Mouse (Mus musculus) kidney, postnatal 25 days (tissue): ENCODE results near the gene Gpr146.
A peak's percentile ranks its signal among the peaks of the same experiment; 100 is the strongest.

ENCODE experiments used
- DNase-seq, 2 experiments: peaks; one replicate each; pipeline ENCODE4 v3.0.0; 2021; ENCODE audit warnings: mixed read lengths in 2 of 2

Gpr146 gene

DNA sequence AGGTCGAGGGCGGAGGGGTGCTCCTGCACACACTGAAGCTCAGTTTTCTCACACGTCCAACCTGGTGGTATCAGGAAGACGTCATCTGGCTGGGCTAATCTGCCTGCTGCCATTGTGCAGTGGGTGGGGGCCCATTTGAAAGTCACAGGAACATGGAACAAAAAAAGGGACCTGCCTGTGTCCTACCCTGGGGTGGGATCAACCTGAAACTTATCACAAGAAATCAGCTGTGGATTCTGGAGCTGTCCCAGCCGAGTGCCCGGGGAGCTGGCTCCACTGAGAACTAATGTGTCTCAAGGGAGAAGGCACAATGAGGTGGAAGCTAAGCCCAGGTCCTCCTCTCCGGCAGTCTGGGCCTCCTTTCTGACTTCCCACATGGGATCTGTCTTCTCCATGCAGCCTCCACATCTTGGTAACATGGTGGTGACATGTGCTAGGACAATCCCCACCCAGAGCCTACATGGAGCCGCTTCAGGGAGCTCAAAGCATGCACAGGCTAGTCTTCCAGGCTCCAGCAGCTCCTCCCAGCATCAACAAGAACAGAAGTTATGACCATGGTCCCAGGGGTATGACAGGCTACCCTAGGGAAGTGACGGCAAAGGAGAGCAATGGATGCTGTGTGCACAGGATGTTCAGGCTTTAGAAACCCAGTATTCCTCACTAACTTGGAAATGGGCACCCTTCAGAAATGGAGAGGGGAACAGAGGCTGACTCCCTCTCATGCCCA is 56.5 kb downstream of the Gpr146 start:
- no peak for DNase-seq

DNA sequence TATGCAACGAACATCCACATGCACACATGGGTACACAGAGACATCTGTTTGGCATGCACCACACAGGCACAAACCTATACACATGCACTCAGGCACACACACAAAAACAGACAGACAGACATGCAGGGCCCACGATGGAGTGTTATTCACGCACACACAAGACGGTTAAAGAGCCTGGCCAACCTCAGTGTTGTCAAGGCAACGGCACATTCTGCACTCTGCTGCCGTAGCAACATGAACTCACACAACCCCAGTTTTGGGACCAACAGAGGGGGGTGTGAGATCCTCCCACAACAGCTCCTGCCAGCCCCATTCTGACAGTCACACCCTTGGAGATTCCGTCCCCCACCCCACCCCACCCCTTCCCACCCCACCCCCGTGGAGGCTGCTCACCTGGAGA is 57.4 kb downstream of the Gpr146 start:
- peak in 1 of 2 experiments; percentile 55 for DNase-seq

GRCm38 (mm10) chr5:139437769-139438168 is 60.3 kb downstream of the Gpr146 start:
- no peak for DNase-seq

GRCm38 (mm10) chr5:139438440-139438839 is 60.9 kb downstream of the Gpr146 start:
- DNase-seq = no peak

- no peak for DNase-seq
These were observed 63.0 kb downstream of the Gpr146 start for GRCm38 (mm10) chr5:139440451-139440850.

DNA sequence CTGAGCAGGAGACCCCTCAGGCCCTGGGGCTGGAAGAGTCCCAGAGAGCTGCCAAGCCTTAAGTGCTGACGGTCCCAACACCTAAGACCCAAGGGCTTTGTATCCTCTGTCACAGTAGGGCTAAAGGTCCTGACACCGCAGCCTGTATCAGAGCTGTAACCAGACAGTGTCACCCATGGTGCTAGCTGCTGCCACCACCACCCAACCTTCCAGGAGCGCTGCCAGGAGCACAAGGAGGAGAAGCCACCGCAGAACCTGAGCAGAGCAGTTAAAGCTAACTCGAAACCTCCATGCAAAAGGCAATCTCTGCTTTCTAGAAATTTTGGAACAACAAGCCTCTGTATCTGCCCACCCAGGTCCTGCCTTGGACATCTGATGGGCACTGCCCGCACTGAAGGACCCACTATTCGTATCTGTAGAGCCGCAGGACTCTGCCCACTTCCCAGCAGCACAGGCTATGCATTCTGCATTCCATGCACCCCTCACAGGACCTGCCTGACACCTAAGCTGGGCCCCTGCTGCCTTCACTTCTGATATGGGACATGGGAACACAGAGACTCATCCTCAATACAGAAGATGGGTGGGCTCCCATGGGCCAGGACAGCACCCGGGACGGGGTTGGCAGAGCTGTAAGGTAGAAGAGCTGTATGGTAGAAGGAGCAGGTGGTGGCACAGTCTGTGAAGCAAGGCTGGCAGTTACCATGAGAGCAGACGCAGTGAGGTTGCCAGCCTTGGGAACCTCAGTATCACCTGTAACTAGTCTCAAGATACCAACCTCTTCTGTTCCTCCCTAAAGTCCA is 63.6 kb downstream of the Gpr146 start:
- DNase-seq = no peak

- DNase-seq = no peak
These were observed 64.2 kb downstream of the Gpr146 start for GRCm38 (mm10) chr5:139441726-139442018.

GRCm38 (mm10) chr5:139442428-139442827 is 64.9 kb downstream of the Gpr146 start:
- DNase-seq = no peak

DNA sequence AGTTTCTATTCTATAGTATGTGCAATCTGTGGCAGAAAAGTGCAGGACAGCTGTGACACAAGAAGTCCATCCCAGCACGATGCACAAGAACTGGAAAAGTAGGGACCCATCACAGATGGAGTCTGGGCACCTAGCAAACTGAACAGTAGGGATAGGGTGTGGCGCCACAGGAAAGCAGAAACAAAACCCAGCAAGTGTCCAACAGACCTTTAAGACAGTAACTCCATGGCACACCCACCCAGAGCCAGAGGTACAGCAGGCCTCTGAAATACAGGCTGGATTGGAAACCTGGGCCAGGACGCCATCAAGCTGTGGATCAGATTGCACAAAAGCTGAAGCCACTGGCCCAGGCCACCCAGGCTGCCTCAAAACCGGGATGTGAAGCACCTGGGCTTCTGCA is 65.5 kb downstream of the Gpr146 start:
- no peak for DNase-seq

DNA sequence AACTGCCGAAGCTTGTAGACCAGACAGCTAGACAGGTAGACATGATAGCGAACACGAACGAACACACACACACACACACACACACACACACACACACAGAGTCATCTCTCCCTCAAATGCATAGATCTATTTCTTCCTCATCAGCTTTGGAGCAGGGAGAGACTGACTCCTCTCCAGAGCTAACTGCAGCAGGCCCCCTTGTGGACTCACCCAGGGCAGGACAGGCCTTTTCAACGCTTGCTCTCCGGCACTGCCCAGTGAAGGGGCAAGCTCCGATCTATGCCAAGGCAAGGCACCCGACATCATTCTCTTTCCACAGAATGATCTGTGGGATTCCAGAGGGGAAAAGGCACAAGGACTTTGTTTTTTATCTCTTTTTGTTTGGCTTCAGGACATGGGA is 67.8 kb downstream of the Gpr146 start:
- DNase-seq = no peak
